Mouse (Mus musculus) urinary bladder, adult 18-20 months (tissue): ENCODE results near the gene Clec16a.

Experiments used
- DNase-seq, 2 experiments: peaks; one replicate each; pipeline ENCODE4 v3.0.0; 2022; ENCODE audit warnings: low spot score in 2 of 2, mixed read lengths in 2 of 2

The Clec16a gene

GRCm38 (mm10) chr16:10581234-10581898 lies 36.2 kb downstream of the Clec16a start:
- no peak for DNase-seq

- DNase-seq: no peak
These were observed 40.0 kb downstream of the Clec16a start for GRCm38 (mm10) chr16:10585165-10585564.

- DNase-seq: no peak
These were observed 41.4 kb downstream of the Clec16a start for GRCm38 (mm10) chr16:10586546-10586945.

- DNase-seq: no peak
These were observed 55.0 kb downstream of the Clec16a start for GRCm38 (mm10) chr16:10599888-10600740.

- no peak for DNase-seq
These were observed 62.7 kb downstream of the Clec16a start for GRCm38 (mm10) chr16:10607802-10608201.

- peak in 1 of 2 experiments; percentile 11 for DNase-seq
These were observed 64.8 kb downstream of the Clec16a start for GRCm38 (mm10) chr16:10609921-10610320.

- no peak for DNase-seq
These were observed 65.7 kb downstream of the Clec16a start for GRCm38 (mm10) chr16:10610801-10611200.

- no peak for DNase-seq
These were observed 66.2 kb downstream of the Clec16a start for GRCm38 (mm10) chr16:10611306-10611705.

GRCm38 (mm10) chr16:10613996-10614395 lies 68.9 kb downstream of the Clec16a start:
- DNase-seq: no peak

- DNase-seq: no peak
These were observed 75.9 kb downstream of the Clec16a start for GRCm38 (mm10) chr16:10620961-10621614.

GRCm38 (mm10) chr16:10621710-10622109 lies 76.6 kb downstream of the Clec16a start:
- no peak for DNase-seq

GRCm38 (mm10) chr16:10626116-10626515 lies 81.0 kb downstream of the Clec16a start:
- DNase-seq: no peak

GRCm38 (mm10) chr16:10627136-10627668 lies 82.1 kb downstream of the Clec16a start:
- no peak for DNase-seq

- no peak for DNase-seq
These were observed 83.0 kb downstream of the Clec16a start for GRCm38 (mm10) chr16:10628030-10628555.

GRCm38 (mm10) chr16:10628960-10629359 lies 83.8 kb downstream of the Clec16a start:
- peak; percentile 37 for DNase-seq

- no peak for DNase-seq
These were observed 84.2 kb downstream of the Clec16a start for GRCm38 (mm10) chr16:10629361-10629760.

- no peak for DNase-seq
These were observed 89.8 kb downstream of the Clec16a start for GRCm38 (mm10) chr16:10634940-10635339.

- DNase-seq: no peak
These were observed 92.8 kb downstream of the Clec16a start for GRCm38 (mm10) chr16:10637898-10638297.

- DNase-seq: no peak
These were observed 94.2 kb downstream of the Clec16a start for GRCm38 (mm10) chr16:10639111-10639889.

GRCm38 (mm10) chr16:10640041-10640440 lies 94.9 kb downstream of the Clec16a start:
- peak; percentile 70 to 76 for DNase-seq

GRCm38 (mm10) chr16:10641146-10641545 lies 96.0 kb downstream of the Clec16a start:
- DNase-seq: no peak
